Mouse (Mus musculus): ENCODE results near the gene Mrps21. TPM values are rescaled to one million over a fixed set of nuclear protein-coding genes. Genes with fewer than 3 reads are reported as not detected.
"Not testable (repeated sequence)": the region's sequence is repeated elsewhere in the genome, so short reads cannot be mapped to it uniquely, and the experiment has no call there.

The Mrps21 gene
- 156 and 178 TPM in 2 replicates for polyA plus RNA-seq (2015; fragmentation: Nextera tagmentation; extraction: Ambion mirVana)

DNA sequence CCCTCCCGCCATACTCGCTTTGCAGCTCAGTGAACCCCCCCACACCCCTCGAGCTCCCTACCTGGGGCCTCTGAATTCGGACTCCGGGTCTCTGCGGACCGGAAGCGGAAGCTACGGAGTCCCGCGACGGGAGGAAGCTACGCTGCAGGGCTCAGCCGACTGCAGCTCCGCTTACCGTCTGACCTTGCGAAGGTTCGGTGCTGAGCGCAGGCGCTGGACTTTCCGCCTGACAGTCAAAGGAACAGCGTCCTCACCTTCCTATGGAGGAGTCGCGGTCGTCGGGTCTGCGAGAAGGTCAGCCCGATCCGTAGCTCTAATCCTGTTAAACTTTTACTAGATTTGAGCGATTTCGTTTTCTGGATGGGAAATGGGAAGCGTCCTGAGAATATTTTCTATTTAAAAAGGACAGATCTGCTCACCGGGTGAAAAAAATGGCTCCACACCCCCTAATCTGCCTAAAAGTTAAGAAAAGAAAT lies at the start of gene Mrps21:
Gene Mrps21, minus strand, starts transcription at position 128 of the 476 bp plus-strand sequence.
- H3K4me3 ChIP-seq (ENCODE audit: low read depth, low read length), result peak within 1 kb of the TSS; percentile 75
- H3K27ac ChIP-seq (ENCODE audit: low read length), result peak within 1 kb of the TSS; percentile 88
- peak within 1 kb of the TSS; percentile 83 for H3K9ac ChIP-seq (ENCODE audit: low read depth, low read length)
- peak; percentile 97 for ATAC-seq (ENCODE audit: low read depth)
- peaks cover 7% of the 10 kb centered on the region for H3K36me3 ChIP-seq (ENCODE audit: control insufficient read depth, insufficient read depth)
- under 1% methylated on average over 33 of the region's 33 CpGs for WGBS (ENCODE audit: insufficient replicate concordance)
- H3K4me1 ChIP-seq (ENCODE audit: control insufficient read depth, low read depth, low read length), result peaks cover 14% of the 10 kb centered on the region
- H3K4me2 ChIP-seq (ENCODE audit: low read depth, low read length), result peak within 1 kb of the TSS; percentile 70
- H3K27me3 ChIP-seq (ENCODE audit: control insufficient read depth, insufficient read depth, low read depth, low read length), result no peaks in the 10 kb centered on the region
- no peaks in the 10 kb centered on the region for H3K9me3 ChIP-seq (replicated peaks; ENCODE audit: control insufficient read depth, low read length)

DNA sequence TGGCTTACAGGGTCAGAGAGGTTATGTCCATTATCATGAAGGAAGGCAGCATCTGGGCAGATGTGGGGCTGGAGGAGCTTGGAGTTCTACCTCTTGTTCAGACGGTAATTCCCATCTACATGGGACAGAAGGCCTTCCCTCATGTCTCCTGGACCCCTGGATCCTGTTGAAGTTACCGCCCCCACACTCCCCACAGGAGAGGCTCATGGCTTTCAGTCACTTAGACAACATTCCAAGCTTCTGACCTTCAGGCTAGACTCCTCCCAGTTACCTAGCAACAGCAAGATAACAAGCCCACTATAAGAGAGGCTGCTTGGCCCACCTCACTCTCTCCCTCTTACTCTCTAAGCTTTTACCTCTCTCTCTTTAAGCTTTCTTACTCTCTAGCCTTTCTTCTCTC lies 49.2 kb upstream of the Mrps21 start:
- not testable (repeated sequence) for H3K36me3 ChIP-seq (ENCODE audit: control insufficient read depth, insufficient read depth)
- WGBS (ENCODE audit: insufficient replicate concordance), result 67% methylated on average over 2 of the region's 2 CpGs

DNA sequence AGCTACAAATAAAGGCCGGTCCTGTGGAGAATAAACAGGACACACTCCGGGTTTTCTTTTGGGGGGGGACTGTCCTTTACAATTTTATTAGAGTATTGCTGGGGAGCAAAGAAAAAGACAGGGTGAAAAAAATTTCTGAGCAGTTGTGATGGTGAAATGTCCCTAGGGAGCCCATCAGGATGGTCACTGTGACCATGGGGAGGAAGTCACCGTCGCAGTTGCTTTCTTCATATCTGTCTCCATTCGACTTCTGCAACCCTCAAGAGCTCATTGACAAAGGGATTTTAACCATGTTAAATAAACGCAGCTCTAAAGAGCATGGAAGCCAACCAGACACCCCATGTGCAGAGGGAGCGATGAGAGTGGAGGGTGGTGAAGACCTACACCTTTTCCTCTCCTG lies 45.4 kb upstream of the Mrps21 start:
- H3K4me1 ChIP-seq (ENCODE audit: control insufficient read depth, low read depth, low read length), result no peaks in the 10 kb centered on the region; the same call in 1 of the 2 replicates

More for the DNA sequence above, 49.2 kb upstream of the Mrps21 start:
- H3K9me3 ChIP-seq (replicated peaks; ENCODE audit: control insufficient read depth, low read length); ATAC-seq (ENCODE audit: low read depth); H3K4me3 ChIP-seq (ENCODE audit: low read depth, low read length); H3K4me2 ChIP-seq (ENCODE audit: low read depth, low read length); H3K27ac ChIP-seq (ENCODE audit: low read length); H3K27me3 ChIP-seq (ENCODE audit: control insufficient read depth, insufficient read depth, low read depth, low read length); H3K9ac ChIP-seq (ENCODE audit: low read depth, low read length); H3K4me1 ChIP-seq (ENCODE audit: control insufficient read depth, low read depth, low read length): not testable (repeated sequence)

DNA sequence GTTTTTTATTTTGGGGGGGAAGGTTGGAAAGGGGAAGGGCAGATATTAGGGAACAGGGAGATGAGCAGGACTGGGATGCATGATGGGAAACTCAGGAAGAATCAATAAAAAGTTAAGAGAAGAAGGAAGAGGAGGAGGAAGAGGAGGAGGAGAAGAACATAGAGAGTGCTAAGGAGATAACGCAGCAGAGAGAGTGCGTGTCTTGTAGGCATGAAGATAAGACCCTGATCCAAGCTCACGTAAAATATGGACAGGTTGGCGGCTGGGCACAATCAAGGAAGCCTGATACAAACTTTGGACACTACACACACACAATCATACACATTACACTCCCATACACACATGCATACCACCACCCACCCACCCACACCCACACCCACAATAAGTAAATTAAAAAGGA lies 43.4 kb upstream of the Mrps21 start:
- no peak for ATAC-seq (ENCODE audit: low read depth)
- H3K27me3 ChIP-seq (ENCODE audit: control insufficient read depth, insufficient read depth, low read depth, low read length), result no peaks in the 10 kb centered on the region
- no peak overlapping the region for H3K9ac ChIP-seq (ENCODE audit: low read depth, low read length)
- no peaks in the 10 kb centered on the region for H3K9me3 ChIP-seq (replicated peaks; ENCODE audit: control insufficient read depth, low read length)
- H3K27ac ChIP-seq (ENCODE audit: low read length), result no peak overlapping the region
- no peak overlapping the region for H3K4me2 ChIP-seq (ENCODE audit: low read depth, low read length)
- 26% methylated on average over 4 of the region's 4 CpGs for WGBS (ENCODE audit: insufficient replicate concordance)
- H3K36me3 ChIP-seq (ENCODE audit: control insufficient read depth, insufficient read depth), result no peaks in the 10 kb centered on the region
- no peaks in the 10 kb centered on the region; the same call in 1 of the 2 replicates for H3K4me1 ChIP-seq (ENCODE audit: control insufficient read depth, low read depth, low read length)
- H3K4me3 ChIP-seq (ENCODE audit: low read depth, low read length), result no peak overlapping the region

More for the DNA sequence above, 45.4 kb upstream of the Mrps21 start:
- Histone ChIP-seq H3K36me3 (ENCODE audit: control insufficient read depth, insufficient read depth) (no peaks in the 10 kb centered on the region), H3K9me3 (replicated peaks; ENCODE audit: control insufficient read depth, low read length) (no peaks in the 10 kb centered on the region), H3K27me3 (ENCODE audit: control insufficient read depth, insufficient read depth, low read depth, low read length) (no peaks in the 10 kb centered on the region), H3K4me3 (ENCODE audit: low read depth, low read length) (no peak overlapping the region), H3K9ac (ENCODE audit: low read depth, low read length) (no peak overlapping the region), H3K4me2 (ENCODE audit: low read depth, low read length) (no peak overlapping the region), H3K27ac (ENCODE audit: low read length) (no peak overlapping the region)
- WGBS (ENCODE audit: insufficient replicate concordance), result 53% methylated on average over 7 of the region's 7 CpGs
- no peak for ATAC-seq (ENCODE audit: low read depth)

DNA sequence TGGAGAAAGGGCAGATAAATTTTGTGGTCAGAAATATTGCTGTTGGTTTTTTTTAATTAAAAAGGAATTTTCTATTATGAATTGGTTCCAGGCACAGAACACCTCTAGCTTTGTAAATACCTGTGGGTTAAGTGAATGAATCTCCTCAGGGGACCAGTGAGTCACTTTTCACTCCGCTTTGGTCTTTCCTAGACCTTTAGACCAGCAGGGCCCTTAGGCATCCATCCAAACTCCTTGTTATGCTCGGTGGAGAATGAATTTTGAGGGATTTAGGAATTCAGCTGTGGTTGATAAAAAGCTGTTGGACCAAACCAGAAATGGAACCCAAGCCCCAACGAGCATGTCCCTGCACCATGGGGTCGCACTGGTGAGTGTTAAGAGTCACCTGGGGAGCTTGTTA lies 36.3 kb upstream of the Mrps21 start:
- H3K27me3 ChIP-seq (ENCODE audit: control insufficient read depth, insufficient read depth, low read depth, low read length), result peaks cover 47% of the 10 kb centered on the region
- H3K9ac ChIP-seq (ENCODE audit: low read depth, low read length), result no peak overlapping the region
- no peaks in the 10 kb centered on the region for H3K9me3 ChIP-seq (replicated peaks; ENCODE audit: control insufficient read depth, low read length)
- H3K4me1 ChIP-seq (ENCODE audit: control insufficient read depth, low read depth, low read length), result peaks cover 7% of the 10 kb centered on the region
- no peak overlapping the region for H3K4me2 ChIP-seq (ENCODE audit: low read depth, low read length)
- WGBS (ENCODE audit: insufficient replicate concordance), result 45% methylated on average over 4 of the region's 4 CpGs
- H3K27ac ChIP-seq (ENCODE audit: low read length), result no peak overlapping the region
- no peak for ATAC-seq (ENCODE audit: low read depth)
- no peaks in the 10 kb centered on the region for H3K36me3 ChIP-seq (ENCODE audit: control insufficient read depth, insufficient read depth)
- no peak overlapping the region for H3K4me3 ChIP-seq (ENCODE audit: low read depth, low read length)

DNA sequence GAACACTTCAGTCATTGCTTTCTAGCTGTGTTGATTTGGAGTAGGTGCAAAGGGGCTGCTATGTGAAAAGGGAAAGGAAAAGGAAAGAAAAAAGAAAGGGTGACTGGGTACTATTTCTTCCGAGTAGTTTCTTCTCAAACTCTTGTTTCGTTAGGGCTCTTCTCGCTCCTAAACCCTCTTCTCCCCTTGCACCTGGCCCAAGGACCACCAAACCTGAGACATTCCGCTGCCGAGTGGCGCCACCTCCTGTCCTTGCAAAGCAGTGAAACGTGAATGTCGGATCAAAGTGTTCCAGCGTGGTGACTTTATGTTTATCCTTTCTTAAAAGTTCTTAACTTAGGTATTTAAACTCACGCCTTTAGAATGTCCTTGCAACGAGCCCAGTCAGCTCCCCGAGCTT lies 35.5 kb upstream of the Mrps21 start:
- no peak overlapping the region for H3K9ac ChIP-seq (ENCODE audit: low read depth, low read length)
- WGBS (ENCODE audit: insufficient replicate concordance), result 0% methylated on average over 12 of the region's 12 CpGs

DNA sequence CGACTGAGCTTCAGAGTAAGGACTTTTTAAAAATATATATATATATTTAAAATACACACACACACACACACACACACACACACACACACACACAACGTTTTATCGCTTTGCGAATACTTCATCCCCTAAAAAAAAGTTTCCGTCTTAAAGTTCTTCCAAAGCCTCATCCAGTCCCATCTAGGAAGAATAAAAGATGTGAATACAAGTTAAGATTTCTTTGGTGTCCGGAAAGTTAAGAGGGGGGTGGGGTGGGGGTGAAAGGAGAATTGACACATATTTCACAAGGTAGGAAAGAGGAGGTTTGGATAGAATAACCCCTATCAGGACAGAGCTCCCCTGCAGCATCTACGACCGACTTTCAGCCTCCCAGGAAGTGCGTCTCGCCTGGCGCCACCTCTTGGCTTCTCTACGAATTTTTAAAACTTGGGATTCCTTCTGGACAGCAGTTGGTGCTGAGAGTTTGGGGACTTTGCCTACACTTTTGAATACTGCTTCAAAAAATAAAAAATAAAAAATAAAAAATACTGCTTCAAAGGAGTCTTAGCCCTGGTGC lies 34.7 kb upstream of the Mrps21 start:
- Histone ChIP-seq H3K4me3 (ENCODE audit: low read depth, low read length) (peak overlapping the region; percentile 36; the same call in 1 of the 2 replicates), H3K4me1 (ENCODE audit: control insufficient read depth, low read depth, low read length) (peaks cover 7% of the 10 kb centered on the region), H3K9ac (ENCODE audit: low read depth, low read length) (no peak overlapping the region), H3K4me2 (ENCODE audit: low read depth, low read length) (peak overlapping the region; percentile 52), H3K36me3 (ENCODE audit: control insufficient read depth, insufficient read depth) (no peaks in the 10 kb centered on the region), H3K27ac (ENCODE audit: low read length) (no peak overlapping the region; the same call in 1 of the 2 replicates), H3K27me3 (ENCODE audit: control insufficient read depth, insufficient read depth, low read depth, low read length) (peaks cover 58% of the 10 kb centered on the region), H3K9me3 (replicated peaks; ENCODE audit: control insufficient read depth, low read length) (no peaks in the 10 kb centered on the region)
- ATAC-seq (ENCODE audit: low read depth), result no peak
- WGBS (ENCODE audit: insufficient replicate concordance), result 2% methylated on average over 12 of the region's 12 CpGs

More for the DNA sequence above, 35.5 kb upstream of the Mrps21 start:
- Histone ChIP-seq H3K27ac (ENCODE audit: low read length) (no peak overlapping the region), H3K9me3 (replicated peaks; ENCODE audit: control insufficient read depth, low read length) (no peaks in the 10 kb centered on the region), H3K4me3 (ENCODE audit: low read depth, low read length) (peak overlapping the region; percentile 22), H3K36me3 (ENCODE audit: control insufficient read depth, insufficient read depth) (no peaks in the 10 kb centered on the region), H3K4me1 (ENCODE audit: control insufficient read depth, low read depth, low read length) (peaks cover 7% of the 10 kb centered on the region), H3K27me3 (ENCODE audit: control insufficient read depth, insufficient read depth, low read depth, low read length) (peaks cover 54% of the 10 kb centered on the region), H3K4me2 (ENCODE audit: low read depth, low read length) (peak overlapping the region; percentile 52)
- no peak for ATAC-seq (ENCODE audit: low read depth)

DNA sequence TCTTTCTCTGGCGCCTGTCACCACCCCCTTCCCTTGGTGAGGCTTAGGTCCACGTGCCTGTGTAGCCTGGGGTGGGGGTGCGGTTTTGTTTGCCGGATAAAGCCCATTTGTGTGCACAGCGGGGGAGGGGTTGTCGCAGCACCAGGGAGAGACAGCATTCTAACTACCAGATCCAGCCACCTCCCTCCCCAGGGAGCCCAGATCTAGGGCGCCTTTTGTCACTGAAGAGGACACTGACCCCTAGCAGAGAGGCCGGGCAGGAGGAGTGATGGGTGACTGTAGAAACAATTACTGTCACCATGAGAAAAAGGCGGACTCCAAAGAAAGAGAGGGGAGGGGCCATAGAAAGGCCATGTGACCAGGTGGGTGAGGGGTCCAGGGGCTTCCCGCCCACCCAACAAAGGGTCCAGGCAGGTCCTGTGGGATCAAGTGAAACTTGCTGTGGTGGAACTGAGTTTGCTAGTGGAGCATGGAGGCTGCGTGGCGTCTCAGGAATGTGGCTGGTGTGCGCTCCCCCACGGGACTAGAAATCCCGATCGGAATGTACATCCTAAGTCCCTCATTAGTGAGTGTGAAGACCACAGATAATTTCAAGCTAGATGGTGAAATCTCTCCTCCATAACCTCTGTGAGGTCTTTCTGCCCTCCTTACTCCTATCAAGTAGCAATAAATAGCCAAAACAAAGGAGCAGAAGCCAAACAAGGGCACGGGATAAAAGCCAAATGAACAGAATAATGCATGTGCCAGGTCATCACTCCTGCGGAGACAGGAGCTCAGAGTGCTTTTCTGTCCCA lies 34.0 kb upstream of the Mrps21 start:
- ATAC-seq (ENCODE audit: low read depth), result peak; percentile 70
- Histone ChIP-seq H3K9ac (ENCODE audit: low read depth, low read length) (0 out of 2 replicates have a peak overlapping the region, but pooled peaks have one; percentile 18), H3K36me3 (ENCODE audit: control insufficient read depth, insufficient read depth) (no peaks in the 10 kb centered on the region), H3K9me3 (replicated peaks; ENCODE audit: control insufficient read depth, low read length) (no peaks in the 10 kb centered on the region), H3K4me1 (ENCODE audit: control insufficient read depth, low read depth, low read length) (peaks cover 7% of the 10 kb centered on the region), H3K27ac (ENCODE audit: low read length) (peak overlapping the region; percentile 81), H3K4me3 (ENCODE audit: low read depth, low read length) (peak overlapping the region; percentile 36), H3K4me2 (ENCODE audit: low read depth, low read length) (peak overlapping the region; percentile 52), H3K27me3 (ENCODE audit: control insufficient read depth, insufficient read depth, low read depth, low read length) (peaks cover 58% of the 10 kb centered on the region)
- WGBS (ENCODE audit: insufficient replicate concordance), result under 1% methylated on average over 18 of the region's 18 CpGs

DNA sequence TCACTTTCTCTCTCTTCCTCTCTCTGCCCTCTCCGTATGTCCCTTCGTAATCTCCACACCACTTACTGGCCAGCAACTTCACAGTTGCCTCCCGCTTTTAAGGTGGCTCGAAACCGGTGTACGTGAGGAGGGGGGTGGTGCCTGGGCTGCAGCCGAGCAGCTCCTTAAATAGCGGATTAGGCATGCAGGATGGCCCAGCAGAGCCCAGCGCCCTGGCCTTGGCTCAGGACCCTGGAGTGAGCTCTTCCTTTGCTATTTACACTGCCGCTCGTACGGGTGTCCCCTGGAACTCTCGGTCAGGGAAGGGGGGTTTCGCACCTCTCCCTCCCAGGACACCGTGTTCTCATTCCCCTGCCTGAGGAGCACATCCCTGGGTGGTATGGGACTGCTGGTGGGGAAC lies 33.2 kb upstream of the Mrps21 start, which contains the start of gene Car14:
Gene Car14, minus strand, starts transcription at position 124 of the 400 bp plus-strand sequence.
- Histone ChIP-seq H3K27me3 (ENCODE audit: control insufficient read depth, insufficient read depth, low read depth, low read length) (peaks cover 58% of the 10 kb centered on the region), H3K4me3 (ENCODE audit: low read depth, low read length) (peak within 1 kb of the TSS; percentile 36), H3K36me3 (ENCODE audit: control insufficient read depth, insufficient read depth) (no peaks in the 10 kb centered on the region), H3K27ac (ENCODE audit: low read length) (peak within 1 kb of the TSS; percentile 81), H3K4me1 (ENCODE audit: control insufficient read depth, low read depth, low read length) (peaks cover 7% of the 10 kb centered on the region), H3K9me3 (replicated peaks; ENCODE audit: control insufficient read depth, low read length) (no peaks in the 10 kb centered on the region), H3K9ac (ENCODE audit: low read depth, low read length) (peak within 1 kb of the TSS; percentile 27; the same call in 1 of the 2 replicates), H3K4me2 (ENCODE audit: low read depth, low read length) (peak within 1 kb of the TSS; percentile 52)
- WGBS (ENCODE audit: insufficient replicate concordance), result 2% methylated on average over 15 of the region's 15 CpGs
- peak; percentile 30; the same call in 1 of the 2 replicates for ATAC-seq (ENCODE audit: low read depth)

Measured in liver, embryonic 16.5 days (tissue).